29 mouse cellular contexts compared by ENCODE assay signal in genomic region chr13:99671747-99672146, GRCm38 (mm10).
DNase-seq lines count a peak whose midpoint lies in the region; ATAC-seq and TF ChIP-seq lines count a peak whose summit lies in the region.
"Had no signal": no experiment of that assay in that cellular context is flagged by ENCODE, and none has a peak within 500 bp of the region (broad histone marks: within the 10 kb centered on the region; RNA-seq: fewer than 3 reads in every experiment).

No protein-coding gene starts in this region.

- no peak overlapping the region for H3K4me2 ChIP-seq in heart, embryonic 11.5 days
- no peak overlapping the region for H3K4me2 ChIP-seq in midbrain, embryonic 13.5 days (replicated peaks)
- no peak overlapping the region for H3K4me2 ChIP-seq in midbrain, postnatal 0 days (ENCODE audit: low read depth, low read length, poor library complexity, severe bottlenecking)
- H3K4me2 ChIP-seq in forebrain, embryonic 13.5 days = no peak overlapping the region
- H3K4me2 ChIP-seq: embryonic facial prominence, embryonic 15.5 days; intestine, embryonic 15.5 days; limb, embryonic 15.5 days; liver, embryonic 13.5 days; midbrain, embryonic 11.5 days; stomach, embryonic 15.5 days had no signal

- H3K36me3 ChIP-seq in heart, embryonic 11.5 days (ENCODE audit: control insufficient read depth, insufficient read depth, low read length) = no peaks in the 10 kb centered on the region
- no peaks in the 10 kb centered on the region for H3K36me3 ChIP-seq in midbrain, embryonic 13.5 days
- H3K36me3 ChIP-seq in midbrain, postnatal 0 days (ENCODE audit: insufficient read depth, low read length) = no peaks in the 10 kb centered on the region
- H3K36me3 ChIP-seq in forebrain, embryonic 13.5 days (ENCODE audit: poor library complexity, severe bottlenecking) = no peaks in the 10 kb centered on the region
- H3K36me3 ChIP-seq: embryonic facial prominence, embryonic 10.5 days; embryonic facial prominence, embryonic 15.5 days; hindbrain, embryonic 10.5 days; intestine, embryonic 15.5 days; limb, embryonic 10.5 days; limb, embryonic 15.5 days; liver, embryonic 13.5 days; stomach, embryonic 15.5 days had no signal

- H3K9me3 ChIP-seq in heart, embryonic 11.5 days (replicated peaks; ENCODE audit: control insufficient read depth, low read length) = no peaks in the 10 kb centered on the region
- no peaks in the 10 kb centered on the region for H3K9me3 ChIP-seq in midbrain, embryonic 13.5 days
- H3K9me3 ChIP-seq in midbrain, postnatal 0 days (ENCODE audit: low read length) = no peaks in the 10 kb centered on the region
- H3K9me3 ChIP-seq in forebrain, embryonic 13.5 days (replicated peaks) = no peaks in the 10 kb centered on the region
- H3K9me3 ChIP-seq: embryonic facial prominence, embryonic 10.5 days; embryonic facial prominence, embryonic 15.5 days; hindbrain, embryonic 10.5 days; intestine, embryonic 15.5 days; limb, embryonic 10.5 days; limb, embryonic 15.5 days; liver, embryonic 13.5 days; stomach, embryonic 15.5 days had no signal

- H3K9ac ChIP-seq in heart, embryonic 11.5 days (ENCODE audit: low read depth, low read length) = no peak overlapping the region
- H3K9ac ChIP-seq in midbrain, embryonic 13.5 days (replicated peaks) = no peak overlapping the region
- H3K9ac ChIP-seq in midbrain, postnatal 0 days (replicated peaks; ENCODE audit: low read length, poor library complexity, severe bottlenecking) = no peak overlapping the region
- no peak overlapping the region for H3K9ac ChIP-seq in forebrain, embryonic 13.5 days
- H3K9ac ChIP-seq: embryonic facial prominence, embryonic 15.5 days; intestine, embryonic 15.5 days; limb, embryonic 15.5 days; liver, embryonic 13.5 days; stomach, embryonic 15.5 days had no signal

- H3K27me3 ChIP-seq in heart, embryonic 11.5 days (ENCODE audit: control insufficient read depth, insufficient read depth, low read length) = no peaks in the 10 kb centered on the region
- H3K27me3 ChIP-seq in midbrain, embryonic 13.5 days = no peaks in the 10 kb centered on the region
- H3K27me3 ChIP-seq in midbrain, postnatal 0 days (ENCODE audit: insufficient read depth, low read length) = no peaks in the 10 kb centered on the region
- H3K27me3 ChIP-seq in forebrain, embryonic 13.5 days = peaks cover 12% of the 10 kb centered on the region
- H3K27me3 ChIP-seq: embryonic facial prominence, embryonic 15.5 days; intestine, embryonic 15.5 days; limb, embryonic 15.5 days; stomach, embryonic 15.5 days had no signal

- no peak for TF ChIP-seq POLR2A in brain, embryonic 14.5 days (IDR thresholded peaks at IDR 0.05; ENCODE audit: borderline replicate concordance, extremely low read depth, insufficient read depth, insufficient read length, poor library complexity, severe bottlenecking)

- H3K27ac ChIP-seq in heart, embryonic 11.5 days (ENCODE audit: low read depth, low read length) = no peak overlapping the region
- H3K27ac ChIP-seq in midbrain, embryonic 13.5 days = no peak overlapping the region
- H3K27ac ChIP-seq in midbrain, postnatal 0 days (ENCODE audit: low read depth, low read length) = no peak overlapping the region
- H3K27ac ChIP-seq in forebrain, embryonic 13.5 days = no peak overlapping the region
- H3K27ac ChIP-seq: embryonic facial prominence, embryonic 10.5 days; embryonic facial prominence, embryonic 15.5 days; gastrocnemius, adult 2 months; intestine, embryonic 15.5 days; kidney, postnatal 0 days; limb, embryonic 10.5 days; limb, embryonic 15.5 days; liver, embryonic 13.5 days; stomach, embryonic 15.5 days had no signal

- no peak overlapping the region for H3K4me3 ChIP-seq in heart, embryonic 11.5 days (ENCODE audit: low read depth, low read length)
- H3K4me3 ChIP-seq in midbrain, embryonic 13.5 days (replicated peaks) = no peak overlapping the region
- no peak overlapping the region for H3K4me3 ChIP-seq in midbrain, postnatal 0 days (ENCODE audit: low read depth, low read length)
- no peak overlapping the region for H3K4me3 ChIP-seq in forebrain, embryonic 13.5 days
- H3K4me3 ChIP-seq: embryonic facial prominence, embryonic 10.5 days; embryonic facial prominence, embryonic 15.5 days; gastrocnemius, adult 2 months; hindbrain, embryonic 10.5 days; intestine, embryonic 15.5 days; limb, embryonic 10.5 days; limb, embryonic 15.5 days; liver, embryonic 13.5 days; stomach, embryonic 15.5 days had no signal

- WGBS in heart, embryonic 11.5 days (ENCODE audit: insufficient replicate concordance) = 80% methylated on average over 10 of the region's 10 CpGs
- 70% methylated on average over 10 of the region's 10 CpGs for WGBS in midbrain, embryonic 13.5 days
- WGBS in midbrain, postnatal 0 days = 68% methylated on average over 10 of the region's 10 CpGs
- 17% methylated on average over 10 of the region's 10 CpGs for WGBS in forebrain, embryonic 13.5 days

- TF ChIP-seq CTCF in midbrain, postnatal 0 days (IDR thresholded peaks at IDR 0.05) = no peak
- no peak for TF ChIP-seq CTCF in brain, embryonic 14.5 days (IDR thresholded peaks at IDR 0.05; ENCODE audit: borderline replicate concordance, extremely low read depth, insufficient read depth, insufficient read length)

- peak; percentile 73 for DNase-seq in heart, adult 11 months
- DNase-seq in midbrain, postnatal 0 days (ENCODE audit: low spot score) = no peak
- DNase-seq in brain, embryonic 14.5 days (ENCODE audit: low read depth) = peak; percentile 91
- no peak for DNase-seq in Muller cell, postnatal 12 days (ENCODE audit: inconsistent ontology term)
- DNase-seq: adrenal gland, postnatal 25 days; cerebellum, adult 2 months; cerebellum, postnatal 25 days; gastrocnemius, adult 2 months; heart, postnatal 14 days; kidney, adult 2 months; kidney, postnatal 4 days; liver, embryonic 13.5 days; lung, adult 2 months; right cerebral cortex, postnatal 25 days; thymus, postnatal 14 days had no signal

- no peak for ATAC-seq in heart, embryonic 11.5 days (replicated peaks; ENCODE audit: insufficient number of reproducible peaks, low FRiP score, low TSS enrichment)
- ATAC-seq in midbrain, embryonic 13.5 days = 0 out of 2 replicates have a peak, but pooled peaks have one; percentile 41
- ATAC-seq in midbrain, postnatal 0 days (ENCODE audit: low FRiP score) = no peak
- peak; percentile 74; the same call in 1 of the 2 replicates for ATAC-seq in forebrain, embryonic 13.5 days
- ATAC-seq: CD4-positive, CD25-positive, alpha-beta regulatory T cell, adult 4 months; hindbrain, embryonic 16.5 days; intestine, embryonic 15.5 days had no signal

- H3K4me1 ChIP-seq in heart, embryonic 11.5 days (ENCODE audit: control insufficient read depth, insufficient read depth, low read length) = peaks cover 4% of the 10 kb centered on the region; the same call in 1 of the 2 replicates
- peaks cover 30% of the 10 kb centered on the region for H3K4me1 ChIP-seq in midbrain, embryonic 13.5 days (replicated peaks)
- H3K4me1 ChIP-seq in midbrain, postnatal 0 days (ENCODE audit: insufficient read depth, low read length) = 0 out of 2 replicates have a peak, but pooled peaks cover 2% of the 10 kb centered on the region
- H3K4me1 ChIP-seq in forebrain, embryonic 13.5 days = peaks cover 49% of the 10 kb centered on the region
- H3K4me1 ChIP-seq: embryonic facial prominence, embryonic 10.5 days; embryonic facial prominence, embryonic 15.5 days; intestine, embryonic 15.5 days; limb, embryonic 15.5 days; stomach, embryonic 15.5 days had no signal

Comparison
In these comparisons a context has a peak if more than half of its experiments do, and no peak if none do; other contexts are left out.
1. ATAC-seq: peak in midbrain, embryonic 13.5 days (single experiment) and forebrain, embryonic 13.5 days (single experiment); none in heart, embryonic 11.5 days (single experiment) and midbrain, postnatal 0 days (single experiment).
2. DNase-seq: peak in heart, adult 11 months (single experiment) and brain, embryonic 14.5 days (single experiment); none in midbrain, postnatal 0 days (single experiment) and Muller cell, postnatal 12 days (single experiment).